Mouse (Mus musculus): ENCODE measurements around the gene Fhod1. TPM values are rescaled to one million over a fixed set of nuclear protein-coding genes. Genes with fewer than 3 reads are reported as not detected.

The Fhod1 gene
- polyA plus RNA-seq, 1 experiment from 2014 or later: 18.8 TPM

DNA sequence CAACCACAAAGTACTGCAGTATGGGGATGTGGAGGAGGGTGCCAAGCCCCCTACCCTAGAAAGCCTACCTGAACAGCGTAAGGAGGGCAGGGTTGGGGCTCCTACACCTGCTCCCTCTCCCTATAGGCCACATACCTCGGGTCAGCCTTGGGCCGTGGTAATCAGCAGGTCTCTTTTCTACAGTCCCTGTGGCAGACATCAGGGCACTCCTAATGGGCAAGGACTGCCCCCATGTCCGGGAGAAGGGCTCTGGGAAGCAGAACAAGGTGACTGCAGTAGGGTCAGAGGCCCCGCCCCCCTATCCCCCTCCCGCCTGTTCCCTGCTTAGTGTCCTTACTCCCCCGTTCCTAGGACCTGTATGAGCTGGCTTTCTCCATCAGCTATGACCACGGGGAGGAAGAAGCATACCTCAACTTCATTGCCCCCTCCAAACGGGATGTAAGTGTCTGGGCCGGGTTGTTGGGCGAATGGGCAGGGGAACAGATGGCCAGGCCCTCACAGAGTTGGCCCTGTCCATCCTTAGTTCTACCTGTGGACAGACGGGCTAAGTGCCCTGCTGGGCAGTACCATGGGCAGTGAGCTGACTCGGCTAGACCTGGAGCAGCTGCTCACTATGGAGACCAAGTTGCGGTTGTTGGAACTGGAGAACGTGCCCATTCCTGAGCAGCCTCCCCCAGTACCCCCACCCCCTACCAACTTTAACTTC lies 38.5 kb downstream of the Fhod1 start:
- TF ChIP-seq CTCF (IDR thresholded peaks at IDR 0.05; ENCODE audit: low read depth): no peak
- no peak overlapping the region for H3K9ac ChIP-seq
- DNase-seq: no peak
- H3K4me1 ChIP-seq (ENCODE audit: insufficient read depth): peaks cover 20% of the 10 kb centered on the region
- H3K9me3 ChIP-seq (ENCODE audit: low read depth, low read length): no peaks in the 10 kb centered on the region
- no peak overlapping the region for H3K4me2 ChIP-seq
- WGBS: 81% methylated on average over 15 of the region's 15 CpGs
- H3K27ac ChIP-seq (ENCODE audit: low read depth): no peak overlapping the region
- no peaks in the 10 kb centered on the region for H3K27me3 ChIP-seq (ENCODE audit: insufficient read depth, low read length)
- peaks cover 73% of the 10 kb centered on the region for H3K36me3 ChIP-seq (ENCODE audit: insufficient read depth)
- no peak overlapping the region for H3K4me3 ChIP-seq (ENCODE audit: low read depth, low read length)
- no peak for ATAC-seq (ENCODE audit: insufficient read depth)

DNA sequence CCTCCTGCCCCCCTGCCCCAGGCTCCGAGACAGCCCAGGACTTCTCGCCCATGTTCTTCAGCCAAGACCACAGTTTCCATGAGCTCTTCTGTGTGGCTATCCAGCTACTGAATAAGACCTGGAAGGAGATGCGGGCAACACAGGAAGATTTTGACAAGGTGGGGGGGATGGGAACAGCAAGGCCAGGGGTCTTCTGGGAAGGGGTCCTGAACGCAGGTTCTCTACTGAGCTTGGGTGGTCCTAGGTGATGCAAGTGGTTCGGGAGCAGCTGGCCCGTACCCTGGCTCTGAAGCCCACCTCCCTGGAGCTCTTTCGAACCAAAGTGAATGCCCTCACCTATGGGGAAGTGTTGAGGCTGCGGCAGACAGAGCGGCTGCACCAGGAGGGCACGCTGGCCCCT lies 39.3 kb downstream of the Fhod1 start:
- DNase-seq (no peak), ATAC-seq (ENCODE audit: insufficient read depth) (no peak)
- 92% methylated on average over 10 of the region's 10 CpGs for WGBS
- Histone ChIP-seq H3K9me3 (ENCODE audit: low read depth, low read length) (no peaks in the 10 kb centered on the region), H3K27ac (ENCODE audit: low read depth) (no peak overlapping the region), H3K36me3 (ENCODE audit: insufficient read depth) (peaks cover 73% of the 10 kb centered on the region), H3K4me3 (ENCODE audit: low read depth, low read length) (no peak overlapping the region), H3K9ac (no peak overlapping the region), H3K4me2 (no peak overlapping the region), H3K27me3 (ENCODE audit: insufficient read depth, low read length) (no peaks in the 10 kb centered on the region), H3K4me1 (ENCODE audit: insufficient read depth) (peaks cover 21% of the 10 kb centered on the region)
- no peak for TF ChIP-seq CTCF (IDR thresholded peaks at IDR 0.05; ENCODE audit: low read depth)

DNA sequence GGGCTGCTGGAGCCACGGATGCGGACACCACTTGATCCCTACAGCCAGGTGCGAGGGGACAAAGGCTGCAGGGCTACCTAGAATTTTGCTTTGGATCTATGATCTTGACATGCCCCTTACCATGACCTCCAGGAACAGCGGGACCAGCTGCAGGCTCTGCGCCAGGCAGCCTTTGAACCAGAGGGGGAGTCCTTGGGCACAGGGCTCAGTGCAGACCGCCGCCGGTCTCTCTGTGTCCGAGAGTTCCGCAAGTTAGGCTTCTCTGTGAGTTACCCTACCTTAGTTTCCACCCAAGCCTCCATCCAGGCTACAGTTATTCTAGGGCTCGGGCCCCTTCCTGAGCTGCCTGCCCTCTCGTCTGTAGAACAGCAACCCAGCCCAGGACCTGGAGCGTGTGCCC lies 40.1 kb downstream of the Fhod1 start:
- Histone ChIP-seq H3K9ac (no peak overlapping the region), H3K4me1 (ENCODE audit: insufficient read depth) (peaks cover 21% of the 10 kb centered on the region), H3K4me2 (no peak overlapping the region), H3K36me3 (ENCODE audit: insufficient read depth) (peaks cover 73% of the 10 kb centered on the region), H3K4me3 (ENCODE audit: low read depth, low read length) (no peak overlapping the region), H3K27ac (ENCODE audit: low read depth) (no peak overlapping the region), H3K9me3 (ENCODE audit: low read depth, low read length) (no peaks in the 10 kb centered on the region), H3K27me3 (ENCODE audit: insufficient read depth, low read length) (no peaks in the 10 kb centered on the region)
- WGBS: 91% methylated on average over 13 of the region's 13 CpGs
- ATAC-seq (ENCODE audit: insufficient read depth) (no peak), DNase-seq (no peak)
- TF ChIP-seq CTCF (IDR thresholded peaks at IDR 0.05; ENCODE audit: low read depth): no peak

DNA sequence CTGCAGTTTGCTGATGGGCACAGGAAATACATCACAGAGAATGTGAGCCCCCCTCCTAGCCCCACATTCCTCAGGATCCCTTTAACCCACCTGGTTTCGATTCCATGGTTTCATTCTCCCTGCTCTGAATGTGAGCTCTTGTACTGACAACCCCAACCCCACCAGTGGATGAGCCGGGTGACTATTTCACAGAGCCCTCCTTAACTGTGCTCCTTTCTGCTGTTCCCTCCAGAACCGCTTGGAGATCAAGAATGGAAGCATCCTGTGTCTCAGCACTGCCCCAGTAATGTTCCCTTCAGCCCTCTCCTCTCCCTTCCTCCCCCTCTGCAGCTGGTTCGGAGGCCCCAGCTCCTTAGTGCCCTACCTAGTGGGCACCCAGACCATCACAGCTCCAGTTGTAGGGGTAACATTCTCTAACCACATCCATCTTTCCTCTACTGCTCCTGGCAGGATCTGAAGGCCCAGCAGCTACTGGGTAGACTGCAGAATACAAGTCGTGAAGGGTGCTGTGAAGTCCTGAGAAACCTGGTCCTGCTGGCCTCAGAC lies 41.5 kb downstream of the Fhod1 start:
- 30% methylated on average over 5 of the region's 5 CpGs for WGBS
- H3K36me3 ChIP-seq (ENCODE audit: insufficient read depth): peaks cover 73% of the 10 kb centered on the region
- peak overlapping the region; percentile 48 for H3K9ac ChIP-seq
- peak overlapping the region; percentile 37 for H3K4me3 ChIP-seq (ENCODE audit: low read depth, low read length)
- no peak for DNase-seq
- H3K4me2 ChIP-seq: peak overlapping the region; percentile 63
- peak; percentile 33 for ATAC-seq (ENCODE audit: insufficient read depth)
- H3K27me3 ChIP-seq (ENCODE audit: insufficient read depth, low read length): no peaks in the 10 kb centered on the region
- no peaks in the 10 kb centered on the region for H3K9me3 ChIP-seq (ENCODE audit: low read depth, low read length)
- peaks cover 21% of the 10 kb centered on the region for H3K4me1 ChIP-seq (ENCODE audit: insufficient read depth)
- TF ChIP-seq CTCF (IDR thresholded peaks at IDR 0.05; ENCODE audit: low read depth): 0 out of 2 replicates have a peak, but pooled peaks have one; percentile 9
- H3K27ac ChIP-seq (ENCODE audit: low read depth): peak overlapping the region; percentile 81; the same call in 1 of the 2 replicates

DNA sequence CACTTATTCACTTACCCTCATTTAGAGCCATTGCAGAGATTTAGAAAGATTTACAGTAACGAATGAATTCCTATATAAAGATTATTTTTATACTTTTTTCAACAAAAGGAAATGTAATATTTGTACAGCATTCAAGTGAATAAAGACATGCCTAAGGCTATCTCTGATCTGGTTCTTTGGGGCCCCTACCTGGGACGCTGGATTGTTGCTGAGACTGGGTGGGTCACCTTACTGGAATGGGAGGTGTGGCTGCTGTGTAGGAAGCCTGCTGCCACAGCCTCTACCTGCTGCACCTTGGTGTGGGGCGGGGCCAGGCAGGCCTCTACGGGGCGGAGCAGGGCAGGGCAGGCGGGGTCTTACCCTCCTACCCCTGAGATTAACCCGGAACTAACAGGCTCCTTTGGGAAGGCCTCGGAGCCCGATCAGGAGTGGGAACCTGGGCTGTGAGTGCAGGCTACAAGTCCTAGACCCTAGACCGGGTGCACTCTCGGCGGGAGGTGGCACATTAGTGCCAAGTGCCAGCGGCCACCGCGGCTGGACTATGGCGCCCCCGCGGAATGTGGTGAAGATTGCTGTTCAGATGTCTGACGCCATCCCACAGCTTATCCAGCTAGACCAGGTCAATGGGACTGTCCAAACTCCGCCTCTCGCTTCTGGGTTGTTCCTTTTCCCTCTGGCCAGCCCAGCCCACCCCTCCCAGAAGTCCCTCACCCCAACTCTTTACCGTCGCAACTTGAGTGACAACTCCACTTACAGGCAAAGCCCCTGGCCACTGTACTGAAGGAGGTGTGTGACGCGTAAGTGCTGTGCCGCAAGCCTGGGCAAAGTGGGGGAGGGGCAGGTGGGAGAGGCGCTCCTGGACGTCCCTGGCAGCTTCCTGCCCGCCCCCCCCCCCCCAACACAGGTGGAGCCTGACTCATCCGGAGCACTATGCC lies 42.3 kb downstream of the Fhod1 start, which contains the start of gene Elmo3:
Gene Elmo3 (plus strand): TSS at position 391 of the 935 bp plus-strand sequence.
- Histone ChIP-seq H3K9ac (peak within 1 kb of the TSS; percentile 48), H3K27me3 (ENCODE audit: insufficient read depth, low read length) (no peaks in the 10 kb centered on the region), H3K9me3 (ENCODE audit: low read depth, low read length) (no peaks in the 10 kb centered on the region), H3K27ac (ENCODE audit: low read depth) (peak within 1 kb of the TSS; percentile 81), H3K36me3 (ENCODE audit: insufficient read depth) (peaks cover 79% of the 10 kb centered on the region), H3K4me3 (ENCODE audit: low read depth, low read length) (peak within 1 kb of the TSS; percentile 37), H3K4me1 (ENCODE audit: insufficient read depth) (peaks cover 21% of the 10 kb centered on the region), H3K4me2 (peak within 1 kb of the TSS; percentile 63)
- DNase-seq: peak; percentile 71
- peak; percentile 84 for ATAC-seq (ENCODE audit: insufficient read depth)
- WGBS: 5% methylated on average over 30 of the region's 30 CpGs
- peak; percentile 26; the same call in 1 of the 2 replicates for TF ChIP-seq CTCF (IDR thresholded peaks at IDR 0.05; ENCODE audit: low read depth)

DNA sequence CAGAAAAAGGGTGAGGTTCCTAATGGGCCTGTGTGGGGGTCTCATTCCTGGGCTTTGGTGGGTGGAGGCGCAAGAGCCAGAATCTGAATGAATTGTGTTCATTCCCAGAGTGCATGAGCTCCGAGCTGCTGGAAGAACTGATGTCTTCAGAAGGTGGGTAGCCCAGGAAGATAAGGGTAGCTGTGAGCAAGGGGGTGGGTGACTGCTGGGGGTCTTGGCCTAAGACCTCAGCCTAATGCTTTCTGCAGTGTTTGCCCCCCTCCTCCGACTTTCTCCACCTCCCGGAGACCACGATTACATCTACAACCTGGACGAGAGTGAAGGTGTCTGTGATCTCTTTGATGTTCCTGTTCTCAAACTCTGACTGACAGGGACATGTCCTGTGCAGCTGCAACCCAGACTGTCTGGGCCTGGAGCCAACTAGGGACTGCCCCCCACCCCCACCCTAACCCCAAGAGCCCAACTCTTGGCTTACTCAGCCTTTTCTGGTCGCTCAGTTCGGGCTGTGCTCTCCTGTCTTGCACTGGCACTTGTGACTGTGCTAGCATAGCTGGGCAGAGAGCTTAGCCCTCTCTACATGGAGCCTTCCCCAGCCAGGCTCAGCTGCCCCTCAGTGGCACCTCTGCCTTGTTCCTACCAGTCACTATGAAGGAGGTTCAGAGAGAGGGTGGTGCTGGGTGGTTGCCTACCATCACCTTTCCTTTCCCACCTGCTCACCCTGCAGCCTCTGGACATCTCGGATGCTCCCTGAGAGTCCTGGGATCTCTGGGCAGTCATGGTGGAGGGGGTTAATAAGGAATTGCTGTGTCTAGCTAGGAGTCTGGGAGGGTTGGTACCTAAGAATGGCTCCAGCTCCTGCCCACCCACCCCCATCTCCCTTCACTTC lies 43.2 kb downstream of the Fhod1 start:
- no peaks in the 10 kb centered on the region for H3K27me3 ChIP-seq (ENCODE audit: insufficient read depth, low read length)
- no peaks in the 10 kb centered on the region for H3K9me3 ChIP-seq (ENCODE audit: low read depth, low read length)
- peak overlapping the region; percentile 63; the same call in 1 of the 2 replicates for H3K4me2 ChIP-seq
- 44% methylated on average over 9 of the region's 9 CpGs for WGBS
- 0 out of 2 replicates have a peak overlapping the region, but pooled peaks have one; percentile 37 for H3K4me3 ChIP-seq (ENCODE audit: low read depth, low read length)
- H3K36me3 ChIP-seq (ENCODE audit: insufficient read depth): peaks cover 81% of the 10 kb centered on the region
- H3K4me1 ChIP-seq (ENCODE audit: insufficient read depth): peaks cover 21% of the 10 kb centered on the region
- peak overlapping the region; percentile 81; the same call in 1 of the 2 replicates for H3K27ac ChIP-seq (ENCODE audit: low read depth)
- no peak overlapping the region for H3K9ac ChIP-seq
- no peak for TF ChIP-seq CTCF (IDR thresholded peaks at IDR 0.05; ENCODE audit: low read depth)
- DNase-seq: peak; percentile 64
- ATAC-seq (ENCODE audit: insufficient read depth): peak; percentile 16
